Comparison of ENCODE assay signal across 19 mouse cellular contexts in genomic region chr2:128890661-128891335, GRCm38 (mm10). TPM values are rescaled to one million over a fixed set of nuclear protein-coding genes. Genes with fewer than 3 reads are reported as not detected.
DNase-seq lines count a peak whose midpoint lies in the region; ATAC-seq and TF ChIP-seq lines count a peak whose summit lies in the region.
"Had no signal": no experiment of that assay in that cellular context is flagged by ENCODE, and none has a peak within 500 bp of the region (broad histone marks: within the 10 kb centered on the region; RNA-seq: fewer than 3 reads in every experiment).

No protein-coding gene starts in this region.

- no peaks in the 10 kb centered on the region for H3K4me1 ChIP-seq in heart, adult 2 months (ENCODE audit: control insufficient read depth, insufficient read depth, low read length)
- H3K4me1 ChIP-seq in lung, postnatal 0 days (ENCODE audit: insufficient read depth, low read depth, low read length), result no peaks in the 10 kb centered on the region
- no peaks in the 10 kb centered on the region for H3K4me1 ChIP-seq in MEL (ENCODE audit: control insufficient read depth in 1 of 2, insufficient read depth in 2 of 2, low read length in 2 of 2)
- H3K4me1 ChIP-seq in small intestine, adult 2 months (ENCODE audit: control insufficient read depth, insufficient read depth, insufficient read length, low read length), result no peaks in the 10 kb centered on the region

- TF ChIP-seq CTCF in heart, adult 2 months (IDR thresholded peaks at IDR 0.05), result peak; percentile 22; the same call in 1 of the 2 replicates
- peak; percentile 42 for TF ChIP-seq CTCF in lung, postnatal 0 days (IDR thresholded peaks at IDR 0.05)
- peak; percentile 22 to 46 (median 37); a peak in 5 of 6 replicates for TF ChIP-seq CTCF in MEL (IDR thresholded peaks at IDR 0.05 in 2 of 3, conservative IDR thresholded peaks at IDR 0.05 in 1 of 3; ENCODE audit: control insufficient read depth in 1 of 3, insufficient read depth in 1 of 3, low read depth in 2 of 3, low read length in 3 of 3, poor library complexity in 1 of 3, severe bottlenecking in 1 of 3)
- peak; percentile 16; the same call in 1 of the 2 replicates for TF ChIP-seq CTCF in small intestine, adult 2 months (IDR thresholded peaks at IDR 0.05; ENCODE audit: extremely low read depth, insufficient read length, insufficient replicate concordance, low read depth, low read length)

- no peak overlapping the region for H3K9ac ChIP-seq in heart, adult 2 months (ENCODE audit: low read depth, low read length)
- no peak overlapping the region for H3K9ac ChIP-seq in lung, postnatal 0 days (replicated peaks; ENCODE audit: low read depth)
- no peak overlapping the region for H3K9ac ChIP-seq in MEL (ENCODE audit: control insufficient read depth, low read depth, low read length, poor library complexity, severe bottlenecking)
- H3K9ac ChIP-seq: heart, embryonic 12.5 days had no signal

- intact Hi-C loops in heart, adult 2 months (cut with DNase I), result no loop called here
- intact Hi-C loops in heart, postnatal 36 days (cut with DNase I), result no loop called here

- no peak overlapping the region for H3K27ac ChIP-seq in heart, adult 2 months
- H3K27ac ChIP-seq in lung, postnatal 0 days (ENCODE audit: low read length), result no peak overlapping the region
- no peak overlapping the region for H3K27ac ChIP-seq in MEL (ENCODE audit: control insufficient read depth, low read depth, low read length)
- no peak overlapping the region for H3K27ac ChIP-seq in small intestine, adult 2 months (ENCODE audit: insufficient read depth, low read depth, low read length)

- no peak for TF ChIP-seq EP300 in heart, adult 2 months (IDR thresholded peaks at IDR 0.05; ENCODE audit: insufficient read depth, low read depth, low read length)
- no peak for TF ChIP-seq EP300 in lung, postnatal 0 days (IDR thresholded peaks at IDR 0.05)
- no peak for TF ChIP-seq EP300 in MEL (IDR thresholded peaks at IDR 0.05; ENCODE audit: low read depth in 1 of 2, low read length in 2 of 2)

- no peaks in the 10 kb centered on the region for H3K36me3 ChIP-seq in heart, adult 2 months (ENCODE audit: control insufficient read depth, insufficient read depth, low read length)
- no peaks in the 10 kb centered on the region for H3K36me3 ChIP-seq in lung, postnatal 0 days (ENCODE audit: insufficient read depth, low read length)
- no peaks in the 10 kb centered on the region for H3K36me3 ChIP-seq in MEL (ENCODE audit: control insufficient read depth in 1 of 2, insufficient read depth in 2 of 2, low read length in 2 of 2)
- H3K36me3 ChIP-seq in small intestine, adult 2 months (ENCODE audit: control insufficient read depth, insufficient read depth, low read length), result no peaks in the 10 kb centered on the region
- H3K36me3 ChIP-seq: heart, embryonic 12.5 days had no signal

- H3K4me2 ChIP-seq in lung, postnatal 0 days (replicated peaks; ENCODE audit: low read depth, low read length), result no peak overlapping the region
- H3K4me2 ChIP-seq: heart, embryonic 12.5 days had no signal

- TF ChIP-seq RAD21 in MEL (IDR thresholded peaks at IDR 0.05; ENCODE audit: low read depth, low read length), result peak; percentile 18

- no peak overlapping the region for H3K4me3 ChIP-seq in heart, adult 2 months
- no peak overlapping the region for H3K4me3 ChIP-seq in lung, postnatal 0 days (ENCODE audit: low read depth, low read length)
- H3K4me3 ChIP-seq in MEL (ENCODE audit: control insufficient read depth in 1 of 2, insufficient read depth in 1 of 2, low read depth in 2 of 2, low read length in 2 of 2), result no peak overlapping the region
- H3K4me3 ChIP-seq in small intestine, adult 2 months (ENCODE audit: low read depth, low read length), result no peak overlapping the region
- H3K4me3 ChIP-seq: erythroblast, embryonic 14.5 days; heart, embryonic 12.5 days; myocyte had no signal

- no peak for TF ChIP-seq POLR2A in heart, adult 2 months (IDR thresholded peaks at IDR 0.05; ENCODE audit: insufficient read depth, low read depth, low read length)
- no peak for TF ChIP-seq POLR2A in MEL (IDR thresholded peaks at IDR 0.05; ENCODE audit: control insufficient read depth in 1 of 2, insufficient read depth in 1 of 2, low read depth in 1 of 2, low read length in 2 of 2, poor library complexity in 1 of 2)
- TF ChIP-seq POLR2A in small intestine, adult 2 months (IDR thresholded peaks at IDR 0.05; ENCODE audit: low read depth, low read length), result no peak

- no peak for ATAC-seq in lung, postnatal 0 days

- no peaks in the 10 kb centered on the region for H3K27me3 ChIP-seq in heart, adult 2 months (ENCODE audit: control insufficient read depth, insufficient read depth, low read length)
- no peaks in the 10 kb centered on the region for H3K27me3 ChIP-seq in lung, postnatal 0 days (replicated peaks; ENCODE audit: insufficient read depth, low read length)
- no peaks in the 10 kb centered on the region for H3K27me3 ChIP-seq in MEL (ENCODE audit: control insufficient read depth in 1 of 2, insufficient read depth in 2 of 2, low read length in 2 of 2)
- H3K27me3 ChIP-seq in small intestine, adult 2 months (ENCODE audit: control insufficient read depth, insufficient read depth, low read length), result 0 out of 2 replicates have a peak, but pooled peaks cover 5% of the 10 kb centered on the region

- H3K9me3 ChIP-seq in lung, postnatal 0 days (ENCODE audit: low read length), result no peaks in the 10 kb centered on the region
- H3K9me3 ChIP-seq in MEL (replicated peaks; ENCODE audit: insufficient read depth, low read length), result no peaks in the 10 kb centered on the region
- H3K9me3 ChIP-seq: heart, embryonic 12.5 days had no signal

- H3K79me2 ChIP-seq in heart, adult 2 months (replicated peaks; ENCODE audit: control insufficient read depth, insufficient read depth, low read length), result no peaks in the 10 kb centered on the region
- H3K79me2 ChIP-seq in MEL (ENCODE audit: control insufficient read depth, insufficient read depth, low read length, poor library complexity), result no peaks in the 10 kb centered on the region

- DNase-seq in heart, adult 2 months, result no peak
- no peak for DNase-seq in heart, postnatal 36 days
- no peak for DNase-seq in lung, postnatal 0 days (ENCODE audit: low spot score)
- no peak for DNase-seq in lung, adult 18-20 months
- DNase-seq in MEL (ENCODE audit: low read depth, low spot score), result peak; percentile 28
- no peak for DNase-seq in adrenal gland, adult (ENCODE audit: inconsistent age in 2 of 2, low spot score in 1 of 2)
- no peak for DNase-seq in adrenal gland, adult 18-20 months (ENCODE audit: low spot score in 2 of 2)
- DNase-seq: cerebellum, adult 18-20 months; embryo, embryonic 11 days; gastrocnemius, postnatal 36 days; kidney, adult 18-20 months; lung, postnatal 10 days; right cerebral cortex, postnatal 4 days; thymus, postnatal 36 days had no signal

- WGBS in heart, adult 2 months, result 83% methylated on average over 4 of the region's 4 CpGs
- WGBS in lung, postnatal 0 days, result 90% methylated on average over 4 of the region's 4 CpGs
- WGBS in small intestine, adult 2 months, result 93% methylated on average over 4 of the region's 4 CpGs

TF ChIP-seq in MEL, 35 proteins besides CTCF, POLR2A, EP300 and RAD21:
- TF ChIP-seq SMC3 (IDR thresholded peaks at IDR 0.05; ENCODE audit: low read depth, low read length) (peak; percentile 50), ZKSCAN1 (IDR thresholded peaks at IDR 0.05; ENCODE audit: low read depth, low read length) (no peak), MXI1 (IDR thresholded peaks at IDR 0.05; ENCODE audit: low read depth, low read length) (no peak)

RNA-seq across cellular contexts. Expression of gene Fbln7, which starts 28.0 kb away (rescaled TPM):
- total RNA-seq in heart, adult 2 months (2021), result under 1 TPM; 0.50 to 0.61 TPM
- 0.61 and 1.3 TPM in 2 replicates for polyA plus RNA-seq in heart, adult 2 months (2012; rRNA removed)
- under 1 TPM; 0.38 to 0.39 TPM for total RNA-seq in heart, postnatal 36 days (2021)
- polyA plus RNA-seq in lung, postnatal 0 days (2015; fragmentation: Nextera tagmentation; extraction: Ambion mirVana), result 0.64 and 0.89 TPM in 2 replicates
- not detected in 2 replicates for total RNA-seq in MEL (2012; rRNA removed)
- polyA plus RNA-seq in MEL (2012; ENCODE audit: insufficient read depth in 1 of 2, insufficient read length in 2 of 2, low read depth in 1 of 2, low replicate concordance in 2 of 2, missing spikeins in 1 of 2), result not detected
- polyA plus RNA-seq in small intestine, adult 2 months (2012; rRNA removed), result 1.8 and 3.9 TPM in 2 replicates
- 1 to 10 TPM; 4.9 to 5.2 TPM for total RNA-seq in adrenal gland, adult 18-20 months (2021)
- total RNA-seq: hematopoietic stem cell, adult 5-6 weeks had no signal
- polyA plus RNA-seq: erythroblast, embryonic 14.5 days had no signal

RNA-seq across cellular contexts. Expression of gene Zc3h8, which starts 53.1 kb away (rescaled TPM):
- total RNA-seq in heart, adult 2 months (2021), result 1 to 10 TPM; 5.9 to 8.3 TPM
- polyA plus RNA-seq in heart, adult 2 months (2012; rRNA removed), result 1.6 and 4.1 TPM in 2 replicates
- total RNA-seq in heart, postnatal 36 days (2021), result 1 to 10 TPM; 5.1 to 5.6 TPM
- 5.6 and 5.8 TPM in 2 replicates for polyA plus RNA-seq in lung, postnatal 0 days (2015; fragmentation: Nextera tagmentation; extraction: Ambion mirVana)
- 4.7 and 6.5 TPM in 2 replicates for total RNA-seq in MEL (2012; rRNA removed)
- 1 to 10 TPM in 1 of 2 experiments, not detected in 1; 5.8 TPM for polyA plus RNA-seq in MEL (2012; ENCODE audit: insufficient read depth in 1 of 2, insufficient read length in 2 of 2, low read depth in 1 of 2, low replicate concordance in 2 of 2, missing spikeins in 1 of 2)
- 0.33 and 0.44 TPM in 2 replicates for polyA plus RNA-seq in small intestine, adult 2 months (2012; rRNA removed)
- total RNA-seq in adrenal gland, adult 18-20 months (2021), result 1 to 10 TPM; 3.4 to 4.7 TPM
- polyA plus RNA-seq: erythroblast, embryonic 14.5 days had no signal
